Mouse (Mus musculus) stomach, postnatal 0 days (tissue): ENCODE data around the gene Cd38. TPM values are rescaled to one million over a fixed set of nuclear protein-coding genes. Genes with fewer than 3 reads are reported as not detected.

Experiments
- ATAC-seq: fragments of 200-750 bp; cut with Nextera tagmentation; 2 replicates; pipeline ENCODE4 v1.8.0; 2017; ENCODE audit not compliant: low FRiP score, low TSS enrichment
- DNase-seq: peaks from one replicate; pipeline ENCODE4 v3.0.0-alpha.2; 2016; ENCODE audit warnings: low spot score
- H3K27ac ChIP-seq: fragments of 300-500 bp; sonication (generic); replicated peaks from 2 replicates; pipeline ENCODE4 v1.5.1; 2014; ENCODE audit warnings: mild to moderate bottlenecking, control low read depth
- H3K27me3 ChIP-seq: fragments of 300-500 bp; sonication (generic); 2 replicates; pipeline ENCODE4 v1.6.1; 2014; ENCODE audit warnings: low read length; ENCODE audit not compliant: control insufficient read depth, insufficient read depth
- H3K36me3 ChIP-seq: fragments of 300-500 bp; sonication (generic); 2 replicates; pipeline ENCODE4 v1.6.1; 2014; ENCODE audit warnings: low read length, mixed read lengths; ENCODE audit not compliant: control insufficient read depth, insufficient read depth
- H3K4me1 ChIP-seq: fragments of 300-500 bp; sonication (generic); replicated peaks from 2 replicates; pipeline ENCODE4 v1.6.1; 2014; ENCODE audit warnings: antibody characterized with exemption; ENCODE audit not compliant: control insufficient read depth, insufficient read depth
- H3K4me2 ChIP-seq: fragments of 300-500 bp; sonication (generic); replicated peaks from 2 replicates; pipeline ENCODE4 v1.6.1; 2014; ENCODE audit warnings: low read depth, mild to moderate bottlenecking, control low read depth, moderate library complexity
- H3K4me3 ChIP-seq: fragments of 300-500 bp; sonication (generic); 2 replicates; pipeline ENCODE4 v1.5.1; 2014; ENCODE audit warnings: low read depth, low read length, control low read depth
- H3K9ac ChIP-seq: fragments of 300-500 bp; sonication (generic); 2 replicates; pipeline ENCODE4 v1.6.1; 2014; ENCODE audit warnings: mild to moderate bottlenecking, low read length, control low read depth, mixed read lengths
- H3K9me3 ChIP-seq: fragments of 300-500 bp; sonication (generic); 2 replicates; pipeline ENCODE4 v1.6.1; 2016; ENCODE audit warnings: low read length; ENCODE audit not compliant: control insufficient read depth
- CTCF ChIP-seq: IDR thresholded peaks from 2 replicates; pipeline ENCODE4 v1.5.1; 2016; ENCODE audit warnings: antibody characterized with exemption, low read depth, mild to moderate bottlenecking, moderate library complexity
- EP300 ChIP-seq: optimal IDR thresholded peaks from 2 replicates; pipeline ENCODE3; 2016; ENCODE audit warnings: antibody characterized with exemption
- WGBS: fragments of 180-500 bp; shearing (Covaris S2); extraction: QIAGEN DNeasy Blood & Tissue Kit; methylation state at CpG from one replicate; pipeline ENCODE4 v1.1.7; 2014; 5-methylcytosine and 5-hydroxymethylcytosine counted together
- polyA plus RNA-seq: library from polyadenylated mRNA; unstranded; fragments of >200 nt; fragmentation: Nextera tagmentation; extraction: Ambion mirVana; gene quantifications from 2 replicates; pipeline ENCODE4 v1.2.1, GENCODE M21; 2015

Cd38 gene
- polyA plus RNA-seq, 1 experiment from 2014 or later: 5.1 TPM

GRCm38 (mm10) chr5:43860670-43861431 lies 7.5 kb upstream of the Cd38 start:
- H3K4me2 ChIP-seq: no peak overlapping the region

GRCm38 (mm10) chr5:43863642-43864041 lies 4.7 kb upstream of the Cd38 start:
- 0 out of 2 replicates have a peak, but pooled peaks have one; percentile 43 for ATAC-seq
- H3K27me3 ChIP-seq: no peaks in the 10 kb centered on the region
- 38% methylated on average over 6 of the region's 6 CpGs for WGBS

More at GRCm38 (mm10) chr5:43860670-43861431, 7.5 kb upstream of the Cd38 start:
- Histone ChIP-seq H3K4me3 (no peak overlapping the region), H3K4me1 (no peaks in the 10 kb centered on the region), H3K27ac (no peak overlapping the region), H3K9me3 (no peaks in the 10 kb centered on the region), H3K27me3 (no peaks in the 10 kb centered on the region), H3K36me3 (no peaks in the 10 kb centered on the region), H3K9ac (no peak overlapping the region)
- DNase-seq (peak; percentile 16), ATAC-seq (peak; percentile 75)
- no peak for TF ChIP-seq EP300
- no peak for TF ChIP-seq CTCF
- 55% methylated on average over 5 of the region's 5 CpGs for WGBS

GRCm38 (mm10) chr5:43865316-43865715 lies 3.0 kb upstream of the Cd38 start:
- TF ChIP-seq EP300: no peak
- no peak for TF ChIP-seq CTCF
- no peak for ATAC-seq
- no peak for DNase-seq
- Histone ChIP-seq H3K9me3 (no peaks in the 10 kb centered on the region), H3K4me2 (no peak overlapping the region), H3K36me3 (no peaks in the 10 kb centered on the region), H3K4me1 (no peaks in the 10 kb centered on the region), H3K9ac (no peak overlapping the region), H3K27me3 (no peaks in the 10 kb centered on the region), H3K27ac (no peak overlapping the region), H3K4me3 (no peak overlapping the region)
- WGBS: 68% methylated on average over 2 of the region's 2 CpGs

More at GRCm38 (mm10) chr5:43863642-43864041, 4.7 kb upstream of the Cd38 start:
- H3K4me3 ChIP-seq: no peak overlapping the region
- H3K9me3 ChIP-seq: no peaks in the 10 kb centered on the region
- DNase-seq: no peak
- H3K4me1 ChIP-seq: no peaks in the 10 kb centered on the region
- H3K9ac ChIP-seq: no peak overlapping the region
- no peak for TF ChIP-seq CTCF
- TF ChIP-seq EP300: no peak
- no peak overlapping the region for H3K4me2 ChIP-seq
- no peaks in the 10 kb centered on the region for H3K36me3 ChIP-seq
- H3K27ac ChIP-seq: no peak overlapping the region

- Histone ChIP-seq H3K27me3 (no peaks in the 10 kb centered on the region), H3K4me3 (peak overlapping the region; percentile 32), H3K36me3 (no peaks in the 10 kb centered on the region), H3K9ac (peak overlapping the region; percentile 59), H3K27ac (peak overlapping the region; percentile 67), H3K9me3 (no peaks in the 10 kb centered on the region), H3K4me1 (no peaks in the 10 kb centered on the region), H3K4me2 (peak overlapping the region; percentile 62)
- DNase-seq: peak; percentile 50
- ATAC-seq: peak; percentile 68
- TF ChIP-seq CTCF (no peak), EP300 (no peak)
- WGBS: 7% methylated on average over 28 of the region's 28 CpGs
Observed at GRCm38 (mm10) chr5:43868711-43869600, 603 bp downstream of the Cd38 start.

GRCm38 (mm10) chr5:43871845-43872244 lies 3.5 kb downstream of the Cd38 start:
- ATAC-seq (no peak), DNase-seq (no peak)
- Histone ChIP-seq H3K4me2 (no peak overlapping the region), H3K27ac (no peak overlapping the region), H3K9ac (no peak overlapping the region), H3K4me3 (no peak overlapping the region), H3K36me3 (no peaks in the 10 kb centered on the region), H3K9me3 (no peaks in the 10 kb centered on the region), H3K27me3 (no peaks in the 10 kb centered on the region), H3K4me1 (no peaks in the 10 kb centered on the region)
- TF ChIP-seq EP300: no peak
- no peak for TF ChIP-seq CTCF
- 62% methylated on average over 1 of the region's 1 CpGs for WGBS
